Mouse (Mus musculus) CH12.LX (cell line): Measurements from ENCODE around the gene Znhit2. TPM values are rescaled to one million over a fixed set of nuclear protein-coding genes. Genes with fewer than 3 reads are reported as not detected.
A peak's percentile ranks its signal among the peaks of the same experiment; 100 is the strongest.

Experiments used
- DNase-seq: peaks from one replicate; pipeline ENCODE4 v3.0.0-alpha.2; 2013; ENCODE audit errors: extremely low read depth
- H3K27ac ChIP-seq: 2 replicates; pipeline ENCODE4 v1.5.1; 2012; ENCODE audit warnings: low read depth, mild to moderate bottlenecking, control low read depth, moderate library complexity; ENCODE audit not compliant: insufficient read depth
- H3K27me3 ChIP-seq: replicated peaks from 2 replicates; pipeline ENCODE3; 2012; ENCODE audit warnings: inconsistent platforms
- H3K36me3 ChIP-seq, 2 experiments: replicated peaks in 1 of 2; 2 replicates each; pipeline versions ENCODE3 to v1.6.1; 2012; ENCODE audit warnings: inconsistent platforms in 1 of 2, low read length in 1 of 2, mild to moderate bottlenecking in 1 of 2, mixed read lengths in 1 of 2, moderate library complexity in 1 of 2; ENCODE audit not compliant: control insufficient read depth in 1 of 2, insufficient read depth in 1 of 2
- H3K4me1 ChIP-seq, 2 experiments: 2 replicates each; pipeline ENCODE4 v1.6.1; 2012; ENCODE audit warnings: inconsistent platforms in 1 of 2, moderate library complexity in 1 of 2; ENCODE audit not compliant: insufficient read depth in 2 of 2, control insufficient read depth in 1 of 2
- H3K4me2 ChIP-seq: 2 replicates; pipeline ENCODE4 v1.6.1; 2012; ENCODE audit warnings: low read depth, mild to moderate bottlenecking, control low read depth; ENCODE audit not compliant: poor library complexity, insufficient read depth, severe bottlenecking
- H3K4me3 ChIP-seq, 3 experiments: fragments of 150-350 bp in 1 of 3; sonication (generic) in 1 of 3; replicated peaks in 1 of 3; 2 replicates each; pipeline versions ENCODE3 to v1.5.1; 2011 to 2012; ENCODE audit warnings: low read depth in 2 of 3, low read length in 2 of 3, mild to moderate bottlenecking in 2 of 3, moderate library complexity in 2 of 3, control low read depth in 1 of 3, improper control_type of control experiment in 1 of 3, inconsistent platforms in 1 of 3, mixed read lengths in 1 of 3; ENCODE audit not compliant: poor library complexity in 1 of 3
- H3K79me2 ChIP-seq: replicated peaks from 2 replicates; pipeline ENCODE4 v1.6.1; 2012; ENCODE audit warnings: mild to moderate bottlenecking, moderate library complexity; ENCODE audit not compliant: control insufficient read depth, poor library complexity, insufficient read depth, severe bottlenecking; ENCODE audit errors: extremely low read depth
- H3K9ac ChIP-seq: 2 replicates; pipeline ENCODE4 v1.6.1; 2012; ENCODE audit warnings: low read depth, mild to moderate bottlenecking, control low read depth, moderate library complexity; ENCODE audit not compliant: insufficient read depth
- H3K9me3 ChIP-seq: replicated peaks from 2 replicates; pipeline ENCODE3; 2012; ENCODE audit warnings: low read length, inconsistent platforms, mixed read lengths
- BHLHE40 ChIP-seq: IDR thresholded peaks from 2 replicates; pipeline ENCODE4 v1.6.1; 2011; ENCODE audit warnings: mild to moderate bottlenecking, low read depth, low read length, improper control_type of control experiment
- CHD1 ChIP-seq: IDR thresholded peaks from 2 replicates; pipeline ENCODE4 v1.6.1; 2012; ENCODE audit warnings: low read depth, low read length, improper control_type of control experiment, inconsistent platforms
- CHD2 ChIP-seq: IDR thresholded peaks from 2 replicates; pipeline ENCODE4 v1.6.1; 2011; ENCODE audit warnings: low read length, improper control_type of control experiment
- CTCF ChIP-seq, 2 experiments: IDR thresholded peaks in 1 of 2; conservative IDR thresholded peaks in 1 of 2; 2 replicates each; pipeline ENCODE4 v1.5.1; 2011 to 2012; ENCODE audit warnings: low read depth in 2 of 2, low read length in 2 of 2, improper control_type of control experiment in 1 of 2, inconsistent platforms in 1 of 2, mild to moderate bottlenecking in 1 of 2, moderate library complexity in 1 of 2
- ELF1 ChIP-seq: IDR thresholded peaks from 2 replicates; pipeline ENCODE4 v1.6.1; 2014; ENCODE audit warnings: low read depth, mild to moderate bottlenecking, inconsistent platforms, low read length, improper control_type of control experiment
- HCFC1 ChIP-seq: IDR thresholded peaks from 2 replicates; pipeline ENCODE4 v1.6.1; 2012; ENCODE audit warnings: low read depth, mild to moderate bottlenecking, inconsistent platforms, low read length, improper control_type of control experiment
- IRF4 ChIP-seq: IDR thresholded peaks from 2 replicates; pipeline ENCODE4 v1.6.1; 2014; ENCODE audit warnings: low read depth, mild to moderate bottlenecking, inconsistent platforms, low read length, improper control_type of control experiment
- JUN ChIP-seq: IDR thresholded peaks from 2 replicates; pipeline ENCODE4 v1.6.1; 2011; ENCODE audit warnings: low read depth, mild to moderate bottlenecking, low read length, improper control_type of control experiment, moderate library complexity; ENCODE audit not compliant: insufficient read depth
- JUND ChIP-seq: conservative IDR thresholded peaks from 2 replicates; pipeline ENCODE4 v1.6.1; 2011; ENCODE audit warnings: low read depth, low read length, improper control_type of control experiment
- MAX ChIP-seq: IDR thresholded peaks from 2 replicates; pipeline ENCODE4 v1.6.1; 2011; ENCODE audit warnings: low read length, improper control_type of control experiment
- MAZ ChIP-seq: IDR thresholded peaks from 2 replicates; pipeline ENCODE4 v1.6.1; 2012; ENCODE audit warnings: low read depth, mild to moderate bottlenecking, inconsistent platforms, low read length, improper control_type of control experiment, moderate library complexity
- MEF2A ChIP-seq: IDR thresholded peaks from 2 replicates; pipeline ENCODE4 v1.6.1; 2014; ENCODE audit warnings: low read depth, mild to moderate bottlenecking, inconsistent platforms, low read length, improper control_type of control experiment, borderline replicate concordance
- MXI1 ChIP-seq: IDR thresholded peaks from 2 replicates; pipeline ENCODE4 v1.6.1; 2011; ENCODE audit warnings: mild to moderate bottlenecking, low read depth, low read length, improper control_type of control experiment
- MYC ChIP-seq: IDR thresholded peaks from 2 replicates; pipeline ENCODE4 v1.6.1; 2011; ENCODE audit warnings: low read depth, mild to moderate bottlenecking, improper control_type of control experiment, low read length
- NELFE ChIP-seq: IDR thresholded peaks from 2 replicates; pipeline ENCODE4 v1.6.1; 2011; ENCODE audit warnings: low read depth, low read length, improper control_type of control experiment
- NRF1 ChIP-seq: IDR thresholded peaks from 2 replicates; pipeline ENCODE4 v1.6.1; 2014; ENCODE audit warnings: low read depth, mild to moderate bottlenecking, inconsistent platforms, low read length, improper control_type of control experiment, moderate library complexity
- POLR2A ChIP-seq: IDR thresholded peaks from 2 replicates; pipeline ENCODE4 v1.6.1; 2011; ENCODE audit warnings: low read depth, mild to moderate bottlenecking, improper control_type of control experiment, low read length
- POLR2AphosphoS2 ChIP-seq: IDR thresholded peaks from 2 replicates; pipeline ENCODE4 v1.6.1; 2011; ENCODE audit warnings: low read depth, low read length, improper control_type of control experiment
- RCOR1 ChIP-seq: conservative IDR thresholded peaks from 2 replicates; pipeline ENCODE4 v1.6.1; 2012; ENCODE audit warnings: low read depth, mild to moderate bottlenecking, inconsistent platforms, low read length, improper control_type of control experiment
- SIN3A ChIP-seq: IDR thresholded peaks from 2 replicates; pipeline ENCODE4 v1.6.1; 2012; ENCODE audit warnings: low read length, improper control_type of control experiment, inconsistent platforms
- TBP ChIP-seq: conservative IDR thresholded peaks from 2 replicates; pipeline ENCODE4 v1.6.1; 2011; ENCODE audit warnings: low read depth, low read length, improper control_type of control experiment
- TCF12 ChIP-seq: IDR thresholded peaks from 2 replicates; pipeline ENCODE4 v1.6.1; 2014; ENCODE audit warnings: low read depth, mild to moderate bottlenecking, inconsistent platforms, low read length, improper control_type of control experiment
- USF2 ChIP-seq: conservative IDR thresholded peaks from 2 replicates; pipeline ENCODE4 v1.6.1; 2011; ENCODE audit warnings: low read depth, low read length, improper control_type of control experiment
- ZC3H11A ChIP-seq: IDR thresholded peaks from 2 replicates; pipeline ENCODE4 v1.6.1; 2012; ENCODE audit warnings: low read depth, mild to moderate bottlenecking, inconsistent platforms, low read length, improper control_type of control experiment
- ZKSCAN1 ChIP-seq: IDR thresholded peaks from 2 replicates; pipeline ENCODE4 v1.6.1; 2012; ENCODE audit warnings: low read depth, inconsistent platforms, low read length, improper control_type of control experiment, borderline replicate concordance
- ZMIZ1 ChIP-seq: IDR thresholded peaks from 2 replicates; pipeline ENCODE4 v1.6.1; 2012; ENCODE audit warnings: low read depth, mild to moderate bottlenecking, inconsistent platforms, low read length, improper control_type of control experiment
- dilution Hi-C: fragments of 300-500 bp; cut with MboI; formaldehyde crosslinking; loops from 2 replicates; pipeline ENCODE4 v1.14.3; 2020; ENCODE audit warnings: low sequenced_read_pairs; ENCODE audit not compliant: extremely low pct_unique_long_range_greater_than_20kb, extremely low pct_ligation_motif_present
- in situ Hi-C: fragments of 300-500 bp; cut with MboI; formaldehyde crosslinking; loops from 3 replicates; pipeline ENCODE4 v1.14.3; 2019; ENCODE audit warnings: low sequenced_read_pairs, low pct_ligation_motif_present, low pct_unique_long_range_greater_than_20kb, mixed read lengths
- polyA plus RNA-seq: library from polyadenylated mRNA; unstranded; fragments of >175 nt; gene quantifications from 2 replicates; pipeline ENCODE4 v1.2.1, GENCODE M21; 2012; ENCODE audit warnings: low read depth; ENCODE audit not compliant: insufficient read length
- total RNA-seq, 2 experiments: library from RNA; depleted of rRNA; stranded (reverse); fragments of 300-350 nt in 1 of 2; fragments of >200 nt in 1 of 2; gene quantifications; 2 replicates each; pipeline ENCODE4 v1.2.3; 2012 to 2014

Znhit2 gene
- total and polyA plus RNA-seq, 3 experiments: 20.1 to 29.2 (median 22.6) TPM

DNA sequence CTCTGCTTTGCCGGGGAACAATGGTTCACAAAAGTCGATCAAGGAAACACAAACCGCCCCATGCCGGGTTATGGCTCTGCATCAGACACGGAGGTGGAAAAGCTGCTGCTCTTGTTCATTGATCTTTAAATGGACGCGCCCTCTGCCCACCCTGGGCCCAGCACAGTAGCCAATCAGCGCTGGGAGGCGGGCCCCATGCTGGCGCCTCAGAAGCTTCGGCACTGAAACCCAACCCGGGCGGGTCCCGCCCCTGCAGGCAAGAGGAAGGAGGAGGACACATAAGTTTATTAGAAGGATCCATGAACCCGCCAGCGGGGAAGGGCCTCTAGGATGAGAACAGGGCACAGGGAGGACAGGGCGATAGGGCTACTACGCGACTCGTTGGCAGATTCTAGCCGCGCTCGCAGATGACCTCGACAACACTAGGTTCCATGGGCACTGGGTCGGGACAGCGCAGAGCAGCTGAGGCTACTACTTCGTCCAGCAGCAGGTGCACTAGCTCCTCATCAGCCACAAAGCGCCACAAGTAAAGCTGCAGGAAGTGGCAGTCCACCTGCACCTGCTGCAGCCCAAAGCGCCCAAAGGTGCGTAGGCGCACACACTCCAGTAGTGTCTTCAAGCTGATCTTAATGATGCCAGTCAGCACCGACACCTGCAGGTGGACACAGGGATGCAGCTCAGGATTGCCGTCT, 6.9 kb downstream of the Znhit2 start, which contains the start of gene Tm7sf2:
Tm7sf2 (minus strand) TSS at position 650 of the 692 bp plus-strand sequence.
- Histone ChIP-seq H3K27ac (0 out of 2 replicates have a peak within 1 kb of the TSS, but pooled peaks have one; percentile 0), H3K27me3 (no peaks in the 10 kb centered on the region), H3K36me3 (peaks cover 38 to 59% of the 10 kb centered on the region in 2 experiments), H3K9me3 (no peaks in the 10 kb centered on the region), H3K79me2 (peaks cover under 1% of the 10 kb centered on the region; the same call in 1 of the 2 replicates), H3K4me1 (peaks cover 12 to 36% of the 10 kb centered on the region in 2 experiments), H3K4me3 (peak within 1 kb of the TSS; percentile 42 to 53 (median 47)), H3K9ac (peak within 1 kb of the TSS; percentile 30), H3K4me2 (peak within 1 kb of the TSS; percentile 88)
- dilution Hi-C loops (no loop called here), in situ Hi-C loops (loop anchor here (10.0 kb wide), 1 partner anchor 103 kb away; the partner anchor contains the start of gene Pola2)
- peak; percentile 86 for DNase-seq
- TF ChIP-seq RCOR1 (0 out of 2 replicates have a peak, but pooled peaks have one; percentile 20), JUND (no peak), MAX (0 out of 2 replicates have a peak, but pooled peaks have one; percentile 31), MYC (no peak), CHD1 (no peak), MEF2A (0 out of 2 replicates have a peak, but pooled peaks have one; percentile 13), USF2 (no peak), NELFE (peak; percentile 67), SIN3A (peak; percentile 55; the same call in 1 of the 2 replicates), TBP (0 out of 2 replicates have a peak, but pooled peaks have one; percentile 48), CTCF (conservative IDR thresholded peaks at IDR 0.05 in 1 of 2, IDR thresholded peaks at IDR 0.05 in 1 of 2; ENCODE audit: low read depth in 2 of 2, low read length in 2 of 2) (0 out of 4 replicates have a peak, but pooled peaks of 1 of the 2 experiments have one; percentile 7), ZC3H11A (no peak), ZKSCAN1 (no peak), POLR2A (peak; percentile 67), NRF1 (no peak), CHD2 (peak; percentile 68), POLR2AphosphoS2 (peak; percentile 77; the same call in 1 of the 2 replicates), TCF12 (no peak), JUN (no peak), ZMIZ1 (peak; percentile 29; the same call in 1 of the 2 replicates), MXI1 (peak; percentile 64), IRF4 (peak; percentile 19; the same call in 1 of the 2 replicates), ELF1 (no peak), BHLHE40 (no peak), MAZ (0 out of 2 replicates have a peak, but pooled peaks have one; percentile 32), HCFC1 (peak; percentile 40)
